Mouse (Mus musculus): ENCODE results near the gene Smad5. TPM values are rescaled to one million over a fixed set of nuclear protein-coding genes. Genes with fewer than 3 reads are reported as not detected.

The Smad5 gene
- total RNA-seq, 2 experiments from 2014 or later = 20.6 to 24.3 TPM

DNA sequence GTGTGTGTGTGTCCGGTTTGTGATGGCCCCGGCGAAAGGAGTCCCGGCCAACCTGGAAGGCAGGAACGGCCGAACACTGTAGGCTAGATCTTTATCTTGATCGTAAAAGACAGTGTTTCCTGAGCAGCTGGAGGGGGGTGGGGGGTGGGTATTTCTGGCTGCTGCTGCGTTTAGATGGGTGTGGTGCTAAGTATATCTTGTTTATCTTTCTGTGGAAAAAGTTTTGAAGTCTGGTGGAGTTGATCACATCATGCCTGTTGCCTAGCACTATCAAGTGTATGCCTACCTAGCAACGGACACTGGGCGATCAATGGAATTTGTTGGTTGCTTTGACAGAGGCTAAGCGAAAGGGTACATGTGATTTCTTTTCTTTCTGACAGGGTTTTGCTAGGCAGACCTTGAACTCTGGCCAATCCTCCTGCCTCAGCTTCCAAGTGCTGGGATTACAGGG is 1.1 kb downstream of the Smad5 start:
- H3K4me3 ChIP-seq = peak overlapping the region; percentile 64
- DNase-seq (ENCODE audit: extremely low spot score in 1 of 2, low spot score in 2 of 2) = no peak
- H3K27ac ChIP-seq = no peak overlapping the region
- no peak for TF ChIP-seq CTCF (IDR thresholded peaks at IDR 0.05)
- intact Hi-C loops (cut with DNase I) = loop anchor here (2.0 kb wide), 1 partner anchor 87 kb away; no protein-coding TSS in a partner anchor

DNA sequence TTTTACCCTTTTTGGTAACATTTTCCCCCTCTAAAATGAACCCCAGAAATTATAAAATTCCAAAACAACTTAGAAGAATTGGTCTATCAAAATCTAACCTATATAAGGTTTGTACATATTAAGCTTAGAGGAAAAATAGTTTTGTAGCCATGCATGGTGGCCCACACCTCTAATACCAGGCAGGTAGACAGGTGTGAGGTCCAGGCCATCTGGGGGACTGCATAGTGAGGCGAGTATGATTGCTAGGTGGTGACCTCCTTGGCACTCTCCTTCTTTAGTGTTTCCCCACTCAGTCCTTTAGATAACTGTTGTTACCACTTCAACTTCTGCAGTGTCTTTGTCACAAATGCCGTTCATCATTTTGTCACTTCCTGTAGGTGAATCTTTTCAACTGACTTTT is 1.8 kb downstream of the Smad5 start:
- Histone ChIP-seq H3K27ac (no peak overlapping the region), H3K4me3 (no peak overlapping the region; the same call in 1 of the 2 replicates)
- no peak for DNase-seq (ENCODE audit: extremely low spot score in 1 of 2, low spot score in 2 of 2)
- intact Hi-C loops (cut with DNase I) = no loop called here
- no peak for TF ChIP-seq CTCF (IDR thresholded peaks at IDR 0.05)

DNA sequence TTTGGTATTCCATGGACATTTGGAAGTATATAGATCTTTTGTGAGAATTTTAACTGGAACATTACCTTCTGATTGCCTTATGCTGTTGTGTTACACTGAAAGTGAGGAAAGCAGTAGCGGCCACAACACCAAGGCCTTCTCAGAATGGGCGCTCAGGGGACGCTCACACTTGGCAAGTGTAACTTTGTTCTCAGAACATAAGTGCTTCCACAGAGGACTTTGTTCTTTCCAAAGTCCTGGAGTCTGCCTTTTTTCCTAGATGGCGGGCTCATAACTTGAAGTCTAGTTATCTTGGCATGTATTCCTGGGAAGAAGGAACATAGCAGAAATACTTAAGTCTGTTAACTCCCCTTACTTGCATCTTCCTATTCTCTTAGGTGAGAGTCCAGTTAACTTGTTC is 4.3 kb downstream of the Smad5 start:
- intact Hi-C loops (cut with DNase I) = no loop called here
- Histone ChIP-seq H3K4me3 (no peak overlapping the region), H3K27ac (no peak overlapping the region)
- no peak for TF ChIP-seq CTCF (IDR thresholded peaks at IDR 0.05)
- no peak for DNase-seq (ENCODE audit: extremely low spot score in 1 of 2, low spot score in 2 of 2)

DNA sequence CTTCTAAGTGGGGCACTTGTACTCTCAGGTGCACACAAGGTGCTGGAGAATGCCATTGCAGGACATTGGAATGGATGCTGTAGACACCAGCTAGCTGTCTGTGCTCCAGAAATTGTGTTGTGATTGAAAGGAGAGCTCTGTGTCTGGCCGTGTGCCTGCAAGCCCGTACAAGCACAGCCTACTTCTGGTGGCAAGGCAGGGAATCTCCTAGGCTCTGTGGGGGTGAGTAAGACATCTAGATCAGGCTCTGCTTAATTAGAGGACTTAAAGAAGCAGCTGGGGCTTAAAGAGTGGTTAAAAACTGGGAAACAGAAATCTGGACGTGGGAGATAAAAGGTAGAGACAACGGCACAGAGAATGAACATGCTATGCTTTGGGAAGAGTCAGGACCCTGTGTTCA is 4.8 kb downstream of the Smad5 start:
- H3K27ac ChIP-seq = no peak overlapping the region
- H3K4me3 ChIP-seq = no peak overlapping the region
- intact Hi-C loops (cut with DNase I) = no loop called here
- no peak for DNase-seq (ENCODE audit: extremely low spot score in 1 of 2, low spot score in 2 of 2)
- TF ChIP-seq CTCF (IDR thresholded peaks at IDR 0.05) = no peak

DNA sequence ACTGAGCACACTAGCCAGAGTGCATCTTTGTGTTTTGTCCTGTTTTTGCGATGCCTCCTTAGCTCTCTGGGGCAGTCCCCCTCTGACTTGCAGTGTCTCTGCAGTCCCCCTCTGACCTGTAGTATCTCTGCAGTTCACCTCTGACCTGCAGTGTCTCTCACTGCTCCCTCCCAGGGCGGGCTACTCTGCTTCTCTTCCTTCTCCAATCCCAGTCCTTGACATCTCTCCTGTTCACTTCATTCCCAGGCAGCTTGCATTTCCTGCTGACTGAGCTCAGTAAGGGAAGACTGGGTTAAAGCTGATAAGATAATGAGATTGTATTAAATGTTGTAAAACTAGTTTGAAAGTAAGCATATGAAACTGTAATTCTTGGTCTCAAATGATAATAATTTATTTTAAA is 7.8 kb downstream of the Smad5 start:
- no peak for TF ChIP-seq CTCF (IDR thresholded peaks at IDR 0.05)
- Histone ChIP-seq H3K27ac (no peak overlapping the region), H3K4me3 (no peak overlapping the region)
- DNase-seq (ENCODE audit: extremely low spot score in 1 of 2, low spot score in 2 of 2) = no peak
- intact Hi-C loops (cut with DNase I) = no loop called here

DNA sequence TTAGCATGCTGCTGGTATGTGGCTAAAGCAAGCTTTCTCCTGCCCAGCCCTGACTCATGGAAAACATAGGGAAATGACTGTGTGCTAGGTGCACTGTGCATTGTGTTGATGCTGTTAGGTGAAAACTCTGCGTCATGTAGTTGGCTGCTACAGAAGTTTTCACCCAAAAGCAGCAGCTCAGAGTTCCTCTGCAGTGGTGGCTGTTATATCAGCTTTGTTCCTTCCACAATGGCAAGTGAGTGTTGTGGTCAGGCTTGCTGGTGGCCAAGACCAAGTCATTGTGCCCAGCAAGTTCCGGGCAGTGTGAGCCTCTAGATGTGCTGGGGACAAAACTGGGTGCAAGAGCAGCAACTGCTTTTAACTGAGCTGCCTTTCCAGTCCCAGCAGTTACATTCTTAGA is 9.4 kb downstream of the Smad5 start:
- DNase-seq (ENCODE audit: extremely low spot score in 1 of 2, low spot score in 2 of 2) = no peak
- Histone ChIP-seq H3K27ac (no peak overlapping the region), H3K4me3 (no peak overlapping the region)
- no peak for TF ChIP-seq CTCF (IDR thresholded peaks at IDR 0.05)
- intact Hi-C loops (cut with DNase I) = no loop called here

DNA sequence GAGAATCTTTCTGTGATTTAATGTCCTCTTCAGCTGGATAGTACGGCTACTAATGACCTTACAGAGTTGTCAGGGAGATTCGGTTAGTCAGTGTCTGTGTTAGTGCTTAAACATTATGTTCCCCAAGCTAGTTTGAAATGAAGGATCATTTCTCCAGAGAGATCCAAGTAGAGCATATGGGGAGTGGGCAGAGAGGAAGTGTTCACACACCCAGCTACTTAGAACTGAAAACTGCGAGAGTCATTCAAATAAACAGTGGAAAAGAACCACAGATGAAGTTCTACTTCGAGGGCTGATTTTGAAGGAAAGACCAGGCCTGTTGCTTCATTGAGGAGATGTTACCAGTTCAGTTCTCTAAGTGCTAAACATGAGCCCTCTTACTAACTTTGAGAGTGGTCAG is 23.7 kb downstream of the Smad5 start:
- intact Hi-C loops (cut with DNase I) = no loop called here
- no peak for TF ChIP-seq CTCF (IDR thresholded peaks at IDR 0.05)
- Histone ChIP-seq H3K27ac (no peak overlapping the region), H3K4me3 (no peak overlapping the region)
- no peak for DNase-seq (ENCODE audit: extremely low spot score in 1 of 2, low spot score in 2 of 2)

DNA sequence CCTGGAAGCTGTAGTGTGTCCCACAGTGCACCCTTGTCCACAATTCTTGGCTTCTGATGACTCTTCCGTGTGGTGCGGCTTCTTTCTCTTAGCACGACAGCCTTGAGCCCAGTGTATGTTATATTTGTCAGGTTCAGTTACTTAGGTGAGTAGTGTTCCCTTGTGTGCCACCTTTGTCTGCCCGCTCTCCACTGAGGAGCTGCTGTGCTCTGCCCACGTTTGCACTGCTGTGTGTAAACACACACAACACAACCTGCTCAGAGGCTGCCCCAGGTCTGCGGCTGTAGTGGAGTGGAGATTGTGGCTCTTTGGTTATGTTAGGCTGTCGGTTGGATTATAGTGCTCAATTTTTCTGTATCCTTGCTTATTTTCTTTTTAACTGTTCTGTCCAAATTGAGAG is 26.2 kb downstream of the Smad5 start:
- Histone ChIP-seq H3K27ac (no peak overlapping the region), H3K4me3 (no peak overlapping the region)
- no peak for TF ChIP-seq CTCF (IDR thresholded peaks at IDR 0.05)
- intact Hi-C loops (cut with DNase I) = no loop called here
- DNase-seq (ENCODE audit: extremely low spot score in 1 of 2, low spot score in 2 of 2) = no peak

DNA sequence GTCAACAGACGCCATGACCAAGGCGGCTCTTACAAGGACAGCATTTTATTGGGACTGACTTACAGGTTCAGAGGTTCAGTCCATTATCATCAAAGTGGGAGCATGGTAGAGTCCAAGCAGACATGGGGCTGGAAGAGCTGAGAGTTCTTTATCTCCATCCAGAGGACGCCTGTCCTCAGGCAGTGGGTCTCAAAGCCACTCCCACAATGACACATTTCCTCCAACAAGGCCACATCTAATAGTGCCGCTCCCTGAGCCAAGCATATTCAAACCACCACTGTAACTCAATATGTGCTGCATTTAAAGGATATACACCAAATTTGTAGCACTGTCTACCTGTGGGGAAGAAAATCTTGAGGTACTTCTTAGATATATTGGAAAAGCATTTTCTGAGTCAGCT is 31.8 kb downstream of the Smad5 start:
- DNase-seq (ENCODE audit: extremely low spot score in 1 of 2, low spot score in 2 of 2) = no peak
- intact Hi-C loops (cut with DNase I) = loop anchor here (1.0 to 2.0 kb wide), 3 partner anchors 76 to 260 kb away; no protein-coding TSS in a partner anchor
- no peak overlapping the region for H3K27ac ChIP-seq
- no peak for TF ChIP-seq CTCF (IDR thresholded peaks at IDR 0.05)
- no peak overlapping the region for H3K4me3 ChIP-seq

DNA sequence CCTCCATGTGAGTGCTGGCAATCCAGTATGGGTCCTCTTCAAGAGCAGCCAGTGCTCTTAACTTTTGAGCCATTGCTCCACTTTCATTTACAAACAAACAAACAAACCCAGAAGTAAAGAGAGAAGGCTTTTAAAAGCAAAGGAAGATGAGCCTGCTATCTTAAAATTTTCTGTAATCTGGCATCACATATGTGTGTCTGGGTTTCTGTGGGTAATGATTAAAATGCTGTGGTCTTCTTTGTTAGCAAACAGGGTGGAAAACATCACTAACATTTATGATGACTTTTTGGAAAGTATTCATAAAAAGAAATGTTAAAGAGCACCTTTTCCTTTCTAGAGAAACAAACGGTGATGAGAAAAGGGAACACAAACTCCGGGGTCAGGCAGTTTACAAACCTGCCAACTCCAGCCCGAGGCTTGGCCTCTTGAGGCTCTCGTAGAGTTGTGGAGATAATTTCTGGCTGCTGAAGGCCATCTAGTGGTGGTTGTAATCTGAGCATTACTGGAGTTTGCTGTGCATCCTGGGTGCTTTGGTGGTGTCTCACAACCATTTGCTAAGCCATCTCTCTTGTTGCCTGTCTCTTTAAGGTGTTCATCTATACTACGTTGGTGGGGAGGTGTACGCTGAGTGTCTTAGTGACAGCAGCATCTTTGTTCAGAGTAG is 32.5 kb downstream of the Smad5 start:
- H3K27ac ChIP-seq = no peak overlapping the region
- no peak overlapping the region for H3K4me3 ChIP-seq
- TF ChIP-seq CTCF (IDR thresholded peaks at IDR 0.05) = peak; percentile 72
- no peak for DNase-seq (ENCODE audit: extremely low spot score in 1 of 2, low spot score in 2 of 2)
- intact Hi-C loops (cut with DNase I) = loop anchor here (1.0 to 2.0 kb wide), 3 partner anchors 77 to 261 kb away; no protein-coding TSS in a partner anchor

DNA sequence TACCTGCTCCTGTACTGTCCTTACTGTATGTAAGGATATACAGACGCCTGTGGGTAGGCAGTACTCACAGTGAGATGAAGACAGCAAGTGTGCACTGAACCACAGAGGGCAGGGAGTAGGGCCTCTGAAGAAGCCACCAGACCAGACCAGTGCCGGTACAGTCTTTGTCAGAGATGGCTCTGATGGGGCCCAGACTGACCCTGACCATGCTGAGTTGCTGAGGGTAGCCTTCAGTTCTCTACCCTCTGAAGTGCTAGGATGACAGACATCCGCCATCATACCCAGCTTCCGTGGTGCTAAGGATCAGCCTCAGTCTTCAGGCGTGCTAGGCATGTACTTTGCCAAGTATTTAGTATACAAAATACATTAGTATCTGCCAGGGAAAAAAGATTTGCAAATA is 36.7 kb downstream of the Smad5 start:
- no peak for DNase-seq (ENCODE audit: extremely low spot score in 1 of 2, low spot score in 2 of 2)
- intact Hi-C loops (cut with DNase I) = no loop called here
- no peak overlapping the region for H3K4me3 ChIP-seq
- H3K27ac ChIP-seq = no peak overlapping the region
- TF ChIP-seq CTCF (IDR thresholded peaks at IDR 0.05) = no peak

DNA sequence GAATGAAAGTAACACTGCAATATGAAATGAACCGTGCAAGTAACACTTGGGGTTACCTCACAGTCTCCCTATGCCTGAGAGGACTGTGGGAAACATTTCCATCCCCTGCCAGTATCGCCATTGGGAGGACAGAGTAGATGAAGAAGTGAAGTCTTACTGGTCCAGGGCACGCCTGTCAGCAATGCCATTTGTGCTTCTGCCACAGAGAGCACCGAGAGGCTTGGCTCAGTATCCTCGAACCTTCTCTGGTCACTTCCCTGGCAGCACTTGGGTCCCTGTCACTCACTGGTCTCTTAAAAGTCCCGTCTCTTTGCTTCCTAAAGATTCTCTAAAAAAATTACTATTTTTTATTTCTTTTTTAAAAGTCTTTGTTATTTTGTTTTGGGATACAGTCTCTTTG is 37.7 kb downstream of the Smad5 start:
- no peak for DNase-seq (ENCODE audit: extremely low spot score in 1 of 2, low spot score in 2 of 2)
- H3K4me3 ChIP-seq = no peak overlapping the region
- H3K27ac ChIP-seq = no peak overlapping the region
- intact Hi-C loops (cut with DNase I) = no loop called here
- TF ChIP-seq CTCF (IDR thresholded peaks at IDR 0.05) = no peak

DNA sequence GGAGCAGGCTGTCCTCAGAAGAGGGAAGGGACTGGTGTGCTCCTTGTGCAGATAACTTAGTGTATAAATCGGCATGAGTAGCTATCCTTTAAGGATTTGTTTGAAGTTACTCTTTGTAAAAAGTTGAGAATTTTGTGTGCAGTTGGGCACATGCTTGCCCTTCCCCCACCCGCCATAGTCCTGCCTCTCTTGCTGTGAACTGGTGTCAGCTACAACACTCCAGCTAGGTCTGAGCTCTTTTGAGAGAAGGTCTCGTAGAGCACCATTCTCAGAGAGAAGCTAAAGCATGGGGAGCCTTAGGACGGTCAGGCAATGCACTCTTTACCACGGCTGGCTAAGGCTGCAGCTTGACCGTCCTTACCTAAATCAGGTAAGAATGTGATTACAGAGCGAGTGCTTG is 38.9 kb downstream of the Smad5 start:
- Histone ChIP-seq H3K27ac (no peak overlapping the region), H3K4me3 (no peak overlapping the region)
- no peak for DNase-seq (ENCODE audit: extremely low spot score in 1 of 2, low spot score in 2 of 2)
- no peak for TF ChIP-seq CTCF (IDR thresholded peaks at IDR 0.05)
- intact Hi-C loops (cut with DNase I) = no loop called here

Data from left cerebral cortex, adult 2 months (tissue).